Mouse (Mus musculus): ENCODE measurements at regions not wholly inside any gene's neighbourhood (a gene's known extent, or its start where the extent isn't known, plus 50 kb on each side); places are given as distances from the start of the nearest gene placed in this dataset.

DNA sequence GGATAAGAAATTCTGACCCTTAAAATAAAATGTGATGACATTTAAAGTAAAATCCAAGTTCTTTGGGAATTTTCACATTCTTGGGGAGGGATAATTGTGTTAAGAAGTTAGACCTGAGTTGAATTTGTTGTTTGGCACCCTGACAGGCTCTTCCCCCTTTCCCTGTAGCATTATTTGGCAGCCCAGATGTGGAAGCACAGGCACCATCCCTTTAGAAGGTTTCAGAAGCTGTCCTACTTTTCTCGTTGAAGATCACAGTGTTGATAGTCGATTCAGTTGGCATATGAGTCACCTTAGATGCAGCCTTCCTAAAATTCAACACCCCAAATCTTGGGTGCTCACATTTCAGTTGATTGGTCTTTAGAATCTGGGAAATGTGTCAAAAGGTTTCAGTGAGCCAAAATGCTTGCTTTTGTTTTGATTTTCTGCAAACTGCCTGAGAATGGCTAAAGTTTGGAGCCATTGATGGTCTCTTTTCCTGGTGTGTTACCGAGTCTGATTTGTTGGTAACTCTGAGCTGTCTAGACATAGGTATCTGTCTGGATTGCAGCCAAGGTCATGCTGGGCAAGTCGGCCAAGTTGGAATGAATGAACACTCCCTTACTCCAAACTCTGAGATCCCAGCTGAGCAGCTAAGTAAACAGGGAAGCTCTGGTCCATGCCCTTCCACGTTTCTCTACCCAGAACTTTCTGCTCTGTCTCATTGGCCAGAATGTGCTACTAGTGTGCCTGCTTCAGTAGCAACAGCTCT is 65.9 kb upstream of the Bmper start:
- Histone ChIP-seq H3K27ac (replicated peaks; ENCODE audit: low read depth, low read length) (no peak overlapping the region), H3K4me3 (ENCODE audit: low read depth, low read length) (no peak overlapping the region), H3K9me3 (ENCODE audit: control insufficient read depth, low read length) (no peaks in the 10 kb centered on the region), H3K9ac (ENCODE audit: low read length) (no peak overlapping the region), H3K4me2 (ENCODE audit: low read depth, severe bottlenecking) (no peak overlapping the region), H3K36me3 (ENCODE audit: control insufficient read depth, insufficient read depth, low read length) (no peaks in the 10 kb centered on the region), H3K27me3 (ENCODE audit: control insufficient read depth, insufficient read depth, low read length) (no peaks in the 10 kb centered on the region), H3K4me1 (ENCODE audit: control insufficient read depth, insufficient read depth, low read length) (no peaks in the 10 kb centered on the region)
- WGBS: 75% methylated on average over 5 of the region's 5 CpGs
- ATAC-seq (ENCODE audit: insufficient number of reproducible peaks, low FRiP score, low TSS enrichment, low read depth) (no peak), DNase-seq (ENCODE audit: low spot score) (no peak)

- Histone ChIP-seq H3K9me3 (ENCODE audit: control insufficient read depth, low read length) (no peaks in the 10 kb centered on the region), H3K9ac (ENCODE audit: low read length) (no peak overlapping the region)
- 90% methylated on average over 1 of the region's 1 CpGs for WGBS
Observed at GRCm38 (mm10) chr9:23158499-23158898, 64.4 kb upstream of the Bmper start.

DNA sequence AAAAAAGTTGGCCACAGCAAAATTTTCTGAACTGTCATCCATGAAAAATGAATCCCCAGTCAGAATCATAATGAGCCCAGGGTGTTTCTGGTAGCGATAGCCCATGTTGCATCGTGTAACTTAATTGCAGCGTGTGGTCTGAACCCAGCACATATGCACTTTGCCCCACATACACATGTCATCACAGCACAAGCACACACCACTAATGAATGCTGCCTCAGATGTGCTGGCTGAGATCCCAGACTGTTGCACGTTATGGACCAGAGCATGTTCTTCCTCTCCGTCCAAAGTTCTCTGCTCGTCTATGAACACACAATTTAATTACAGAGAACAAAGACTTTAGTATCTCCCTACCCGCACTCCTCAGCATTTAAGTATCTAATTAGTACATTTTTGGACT is 61.5 kb upstream of the Bmper start:
- no peak overlapping the region for H3K4me3 ChIP-seq (ENCODE audit: low read depth, low read length)
- DNase-seq (ENCODE audit: low spot score) (no peak), ATAC-seq (ENCODE audit: insufficient number of reproducible peaks, low FRiP score, low TSS enrichment, low read depth) (no peak)
- H3K27me3 ChIP-seq (ENCODE audit: control insufficient read depth, insufficient read depth, low read length): no peaks in the 10 kb centered on the region
- no peak overlapping the region for H3K27ac ChIP-seq (replicated peaks; ENCODE audit: low read depth, low read length)
- H3K4me1 ChIP-seq (ENCODE audit: control insufficient read depth, insufficient read depth, low read length): no peaks in the 10 kb centered on the region
- no peak overlapping the region for H3K4me2 ChIP-seq (ENCODE audit: low read depth, severe bottlenecking)
- WGBS: 77% methylated on average over 7 of the region's 7 CpGs
- H3K9ac ChIP-seq (ENCODE audit: low read length): no peak overlapping the region
- H3K36me3 ChIP-seq (ENCODE audit: control insufficient read depth, insufficient read depth, low read length): no peaks in the 10 kb centered on the region
- no peaks in the 10 kb centered on the region for H3K9me3 ChIP-seq (ENCODE audit: control insufficient read depth, low read length)

More at GRCm38 (mm10) chr9:23158499-23158898, 64.4 kb upstream of the Bmper start:
- Histone ChIP-seq H3K4me1 (ENCODE audit: control insufficient read depth, insufficient read depth, low read length) (no peaks in the 10 kb centered on the region), H3K4me2 (ENCODE audit: low read depth, severe bottlenecking) (no peak overlapping the region), H3K27ac (replicated peaks; ENCODE audit: low read depth, low read length) (no peak overlapping the region), H3K36me3 (ENCODE audit: control insufficient read depth, insufficient read depth, low read length) (no peaks in the 10 kb centered on the region), H3K27me3 (ENCODE audit: control insufficient read depth, insufficient read depth, low read length) (no peaks in the 10 kb centered on the region), H3K4me3 (ENCODE audit: low read depth, low read length) (no peak overlapping the region)
- DNase-seq (ENCODE audit: low spot score): no peak
- no peak for ATAC-seq (ENCODE audit: insufficient number of reproducible peaks, low FRiP score, low TSS enrichment, low read depth)

DNA sequence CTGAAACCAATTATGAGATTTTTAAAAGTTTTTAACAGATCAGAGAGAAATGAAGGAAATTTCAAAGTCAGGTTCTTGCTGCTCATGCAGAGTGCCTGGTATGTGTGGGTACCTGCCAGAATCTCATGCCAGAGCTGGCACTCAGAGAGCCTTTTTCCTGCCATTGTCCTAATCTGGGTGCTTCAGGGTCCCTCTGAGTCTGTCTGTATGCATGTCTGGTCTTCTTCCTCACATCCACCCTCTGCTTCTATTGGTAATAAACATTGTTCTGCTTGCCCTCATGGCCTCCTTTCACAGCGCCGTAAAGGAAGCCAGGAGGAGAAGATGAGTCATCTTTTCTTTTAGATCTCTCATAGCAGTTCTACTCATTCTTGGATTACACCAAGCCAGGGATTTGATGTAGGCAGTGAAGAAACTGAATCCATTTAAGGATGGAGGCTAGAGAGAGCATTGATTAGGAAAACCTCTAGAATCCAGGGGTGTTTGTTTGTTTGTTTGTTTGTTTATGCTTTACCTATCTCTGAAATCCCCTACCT is 55.8 kb upstream of the Bmper start:
- Histone ChIP-seq H3K27ac (replicated peaks; ENCODE audit: low read depth, low read length) (no peak overlapping the region), H3K9me3 (ENCODE audit: control insufficient read depth, low read length) (no peaks in the 10 kb centered on the region)

DNA sequence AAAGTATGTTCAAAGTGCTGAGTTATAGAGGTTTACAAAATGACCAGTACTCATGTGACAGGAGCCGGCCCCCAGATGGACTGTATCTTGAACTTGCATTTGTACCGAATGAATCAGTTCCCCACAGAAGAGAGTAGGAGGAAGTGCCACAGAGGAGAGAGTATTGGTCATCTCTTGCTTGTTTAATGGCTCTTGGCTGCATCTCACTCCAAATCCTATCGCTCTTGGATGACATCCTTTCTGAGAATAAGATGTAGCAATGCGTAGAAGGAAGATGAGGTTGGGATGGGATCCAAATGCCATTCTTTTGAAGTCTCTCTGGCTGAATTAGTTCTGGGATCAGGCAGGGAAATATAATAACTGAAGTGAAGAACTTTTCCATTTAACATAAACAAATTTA is 55.2 kb upstream of the Bmper start:
- H3K9ac ChIP-seq (ENCODE audit: low read length): no peak overlapping the region
- H3K4me2 ChIP-seq (ENCODE audit: low read depth, severe bottlenecking): no peak overlapping the region
- H3K9me3 ChIP-seq (ENCODE audit: control insufficient read depth, low read length): no peaks in the 10 kb centered on the region
- H3K4me3 ChIP-seq (ENCODE audit: low read depth, low read length): no peak overlapping the region
- no peak overlapping the region for H3K27ac ChIP-seq (replicated peaks; ENCODE audit: low read depth, low read length)
- H3K36me3 ChIP-seq (ENCODE audit: control insufficient read depth, insufficient read depth, low read length): no peaks in the 10 kb centered on the region
- no peak for ATAC-seq (ENCODE audit: insufficient number of reproducible peaks, low FRiP score, low TSS enrichment, low read depth)
- H3K27me3 ChIP-seq (ENCODE audit: control insufficient read depth, insufficient read depth, low read length): no peaks in the 10 kb centered on the region
- no peak for DNase-seq (ENCODE audit: low spot score)
- 93% methylated on average over 4 of the region's 4 CpGs for WGBS
- H3K4me1 ChIP-seq (ENCODE audit: control insufficient read depth, insufficient read depth, low read length): no peaks in the 10 kb centered on the region

More for the DNA sequence above, 55.8 kb upstream of the Bmper start:
- H3K4me3 ChIP-seq (ENCODE audit: low read depth, low read length): no peak overlapping the region
- DNase-seq (ENCODE audit: low spot score) (no peak), ATAC-seq (ENCODE audit: insufficient number of reproducible peaks, low FRiP score, low TSS enrichment, low read depth) (no peak)
- H3K36me3 ChIP-seq (ENCODE audit: control insufficient read depth, insufficient read depth, low read length): no peaks in the 10 kb centered on the region
- WGBS: 66% methylated on average over 2 of the region's 2 CpGs
- H3K27me3 ChIP-seq (ENCODE audit: control insufficient read depth, insufficient read depth, low read length): no peaks in the 10 kb centered on the region
- H3K9ac ChIP-seq (ENCODE audit: low read length): no peak overlapping the region
- no peaks in the 10 kb centered on the region for H3K4me1 ChIP-seq (ENCODE audit: control insufficient read depth, insufficient read depth, low read length)
- no peak overlapping the region for H3K4me2 ChIP-seq (ENCODE audit: low read depth, severe bottlenecking)

- no peak overlapping the region for H3K4me2 ChIP-seq (ENCODE audit: low read depth, severe bottlenecking)
- H3K27ac ChIP-seq (replicated peaks; ENCODE audit: low read depth, low read length): no peak overlapping the region
- H3K4me1 ChIP-seq (ENCODE audit: control insufficient read depth, insufficient read depth, low read length): no peaks in the 10 kb centered on the region
- H3K36me3 ChIP-seq (ENCODE audit: control insufficient read depth, insufficient read depth, low read length): no peaks in the 10 kb centered on the region
- ATAC-seq (ENCODE audit: insufficient number of reproducible peaks, low FRiP score, low TSS enrichment, low read depth) (no peak), DNase-seq (ENCODE audit: low spot score) (no peak)
- no peaks in the 10 kb centered on the region for H3K9me3 ChIP-seq (ENCODE audit: control insufficient read depth, low read length)
- H3K9ac ChIP-seq (ENCODE audit: low read length): no peak overlapping the region
- no peak overlapping the region for H3K4me3 ChIP-seq (ENCODE audit: low read depth, low read length)
- 75% methylated on average over 4 of the region's 4 CpGs for WGBS
- no peaks in the 10 kb centered on the region for H3K27me3 ChIP-seq (ENCODE audit: control insufficient read depth, insufficient read depth, low read length)
Observed at GRCm38 (mm10) chr9:23168149-23168548, 54.7 kb upstream of the Bmper start.

DNA sequence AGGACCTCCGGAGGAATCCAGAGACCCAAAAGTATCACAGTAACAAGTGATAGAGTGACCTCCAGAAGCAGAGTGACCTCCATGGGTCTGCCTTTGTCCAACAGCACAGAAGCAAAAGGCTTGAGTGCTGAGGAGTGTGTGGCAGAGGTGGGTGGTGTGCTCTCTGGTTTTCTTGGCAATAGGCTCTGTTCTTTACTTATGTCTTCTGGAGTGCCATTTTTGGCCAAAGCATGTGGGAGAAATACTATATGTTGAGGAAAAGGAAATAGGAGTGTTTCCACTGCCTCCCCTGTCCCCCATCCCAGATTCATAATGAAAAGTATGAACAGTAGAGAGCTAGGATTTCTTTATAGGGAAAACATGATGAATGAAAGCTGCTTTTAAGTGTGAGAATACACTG is 51.5 kb upstream of the Bmper start:
- H3K27ac ChIP-seq (replicated peaks; ENCODE audit: low read depth, low read length): no peak overlapping the region
- 87% methylated on average over 1 of the region's 1 CpGs for WGBS
- ATAC-seq (ENCODE audit: insufficient number of reproducible peaks, low FRiP score, low TSS enrichment, low read depth): no peak

More for the DNA sequence above, 51.5 kb upstream of the Bmper start:
- Histone ChIP-seq H3K9me3 (ENCODE audit: control insufficient read depth, low read length) (no peaks in the 10 kb centered on the region), H3K27me3 (ENCODE audit: control insufficient read depth, insufficient read depth, low read length) (no peaks in the 10 kb centered on the region), H3K36me3 (ENCODE audit: control insufficient read depth, insufficient read depth, low read length) (no peaks in the 10 kb centered on the region), H3K4me1 (ENCODE audit: control insufficient read depth, insufficient read depth, low read length) (no peaks in the 10 kb centered on the region), H3K4me3 (ENCODE audit: low read depth, low read length) (no peak overlapping the region), H3K4me2 (ENCODE audit: low read depth, severe bottlenecking) (no peak overlapping the region), H3K9ac (ENCODE audit: low read length) (no peak overlapping the region)
- DNase-seq (ENCODE audit: low spot score): no peak

All from limb, embryonic 11.5 days (tissue).